Mouse (Mus musculus) stomach, postnatal 0 days (tissue): Measurements from ENCODE around the gene Map1b. TPM values are rescaled to one million over a fixed set of nuclear protein-coding genes. Genes with fewer than 3 reads are reported as not detected.
A peak's percentile ranks its signal among the peaks of the same experiment; 100 is the strongest.

Experiments used
- ATAC-seq: fragments of 200-750 bp; cut with Nextera tagmentation; 2 replicates; pipeline ENCODE4 v1.8.0; 2017; ENCODE audit not compliant: low FRiP score, low TSS enrichment
- DNase-seq: peaks from one replicate; pipeline ENCODE4 v3.0.0-alpha.2; 2016; ENCODE audit warnings: low spot score
- H3K27ac ChIP-seq: fragments of 300-500 bp; sonication (generic); replicated peaks from 2 replicates; pipeline ENCODE4 v1.5.1; 2014; ENCODE audit warnings: mild to moderate bottlenecking, control low read depth
- H3K27me3 ChIP-seq: fragments of 300-500 bp; sonication (generic); 2 replicates; pipeline ENCODE4 v1.6.1; 2014; ENCODE audit warnings: low read length; ENCODE audit not compliant: control insufficient read depth, insufficient read depth
- H3K36me3 ChIP-seq: fragments of 300-500 bp; sonication (generic); 2 replicates; pipeline ENCODE4 v1.6.1; 2014; ENCODE audit warnings: low read length, mixed read lengths; ENCODE audit not compliant: control insufficient read depth, insufficient read depth
- H3K4me1 ChIP-seq: fragments of 300-500 bp; sonication (generic); replicated peaks from 2 replicates; pipeline ENCODE4 v1.6.1; 2014; ENCODE audit warnings: antibody characterized with exemption; ENCODE audit not compliant: control insufficient read depth, insufficient read depth
- H3K4me2 ChIP-seq: fragments of 300-500 bp; sonication (generic); replicated peaks from 2 replicates; pipeline ENCODE4 v1.6.1; 2014; ENCODE audit warnings: low read depth, mild to moderate bottlenecking, control low read depth, moderate library complexity
- H3K4me3 ChIP-seq: fragments of 300-500 bp; sonication (generic); 2 replicates; pipeline ENCODE4 v1.5.1; 2014; ENCODE audit warnings: low read depth, low read length, control low read depth
- H3K9ac ChIP-seq: fragments of 300-500 bp; sonication (generic); 2 replicates; pipeline ENCODE4 v1.6.1; 2014; ENCODE audit warnings: mild to moderate bottlenecking, low read length, control low read depth, mixed read lengths
- H3K9me3 ChIP-seq: fragments of 300-500 bp; sonication (generic); 2 replicates; pipeline ENCODE4 v1.6.1; 2016; ENCODE audit warnings: low read length; ENCODE audit not compliant: control insufficient read depth
- CTCF ChIP-seq: IDR thresholded peaks from 2 replicates; pipeline ENCODE4 v1.5.1; 2016; ENCODE audit warnings: antibody characterized with exemption, low read depth, mild to moderate bottlenecking, moderate library complexity
- EP300 ChIP-seq: optimal IDR thresholded peaks from 2 replicates; pipeline ENCODE3; 2016; ENCODE audit warnings: antibody characterized with exemption
- WGBS: fragments of 180-500 bp; shearing (Covaris S2); extraction: QIAGEN DNeasy Blood & Tissue Kit; methylation state at CpG from one replicate; pipeline ENCODE4 v1.1.7; 2014; 5-methylcytosine and 5-hydroxymethylcytosine counted together
- polyA plus RNA-seq: library from polyadenylated mRNA; unstranded; fragments of >200 nt; fragmentation: Nextera tagmentation; extraction: Ambion mirVana; gene quantifications from 2 replicates; pipeline ENCODE4 v1.2.1, GENCODE M21; 2015

The Map1b gene
- polyA plus RNA-seq, 1 experiment from 2014 or later = 63.8 TPM

- Histone ChIP-seq H3K9ac (no peak overlapping the region), H3K4me3 (no peak overlapping the region), H3K27me3 (no peaks in the 10 kb centered on the region), H3K9me3 (no peaks in the 10 kb centered on the region), H3K27ac (no peak overlapping the region), H3K4me1 (no peaks in the 10 kb centered on the region), H3K4me2 (no peak overlapping the region), H3K36me3 (no peaks in the 10 kb centered on the region)
- TF ChIP-seq CTCF (no peak), EP300 (no peak)
- no peak for ATAC-seq
- 75% methylated on average over 6 of the region's 6 CpGs for WGBS
- DNase-seq = no peak
Measured at GRCm38 (mm10) chr13:99377055-99377454, 139.3 kb downstream of the Map1b start.

- no peaks in the 10 kb centered on the region for H3K9me3 ChIP-seq
- H3K4me1 ChIP-seq = no peaks in the 10 kb centered on the region
- peak; percentile 81 for DNase-seq
- H3K4me2 ChIP-seq = no peak overlapping the region
- no peak overlapping the region for H3K4me3 ChIP-seq
- 35% methylated on average over 6 of the region's 6 CpGs for WGBS
- TF ChIP-seq CTCF (peak; percentile 97), EP300 (no peak)
- no peak overlapping the region for H3K27ac ChIP-seq
- no peak overlapping the region for H3K9ac ChIP-seq
- ATAC-seq = no peak
- H3K27me3 ChIP-seq = no peaks in the 10 kb centered on the region
- no peaks in the 10 kb centered on the region for H3K36me3 ChIP-seq
Measured at GRCm38 (mm10) chr13:99375550-99375949, 140.8 kb downstream of the Map1b start.

GRCm38 (mm10) chr13:99374191-99374590 lies 142.1 kb downstream of the Map1b start:
- H3K4me3 ChIP-seq = no peak overlapping the region
- WGBS = 57% methylated on average over 4 of the region's 4 CpGs
- no peaks in the 10 kb centered on the region for H3K36me3 ChIP-seq
- H3K9ac ChIP-seq = no peak overlapping the region
- no peak overlapping the region for H3K4me2 ChIP-seq
- H3K27me3 ChIP-seq = no peaks in the 10 kb centered on the region
- no peak for TF ChIP-seq EP300
- TF ChIP-seq CTCF = no peak
- H3K9me3 ChIP-seq = no peaks in the 10 kb centered on the region
- no peak for ATAC-seq
- DNase-seq = no peak
- no peaks in the 10 kb centered on the region for H3K4me1 ChIP-seq
- H3K27ac ChIP-seq = no peak overlapping the region

GRCm38 (mm10) chr13:99373684-99374083 lies 142.7 kb downstream of the Map1b start:
- Histone ChIP-seq H3K36me3 (no peaks in the 10 kb centered on the region), H3K4me2 (no peak overlapping the region), H3K4me1 (no peaks in the 10 kb centered on the region), H3K27me3 (no peaks in the 10 kb centered on the region), H3K4me3 (no peak overlapping the region), H3K9me3 (no peaks in the 10 kb centered on the region), H3K27ac (no peak overlapping the region), H3K9ac (no peak overlapping the region)
- 67% methylated on average over 7 of the region's 7 CpGs for WGBS
- ATAC-seq (no peak), DNase-seq (no peak)
- TF ChIP-seq CTCF = no peak
- no peak for TF ChIP-seq EP300

Other genes starting within 250 kb of the Map1b start
- gene Ptcd2, start 171.8 kb downstream of the Map1b start, polyA plus RNA-seq = 30.1 and 31.0 TPM in 2 replicates
- gene Mrps27, start 171.8 kb downstream of the Map1b start, polyA plus RNA-seq = 29.9 and 30.8 TPM in 2 replicates